Mouse (Mus musculus) heart, adult 2 months (tissue): Measurements from ENCODE around the gene Cst3. TPM values are rescaled to one million over a fixed set of nuclear protein-coding genes. Genes with fewer than 3 reads are reported as not detected.

Source experiments
- DNase-seq, 2 experiments: peaks; one replicate each; pipeline ENCODE4 v3.0.0; 2021
- H3K27ac ChIP-seq: fragments of 200-600 bp; 2 replicates; pipeline ENCODE4 v1.8.1; 2022
- H3K27me3 ChIP-seq: fragments of 200-500 bp; 2 replicates; pipeline ENCODE4 v1.6.1; 2012; ENCODE audit warnings: mild to moderate bottlenecking, low read length, inconsistent platforms, mixed read lengths; ENCODE audit not compliant: control insufficient read depth, insufficient read depth
- H3K36me3 ChIP-seq: fragments of 200-500 bp; 2 replicates; pipeline ENCODE4 v1.6.1; 2012; ENCODE audit warnings: low read length, inconsistent platforms; ENCODE audit not compliant: control insufficient read depth, insufficient read depth
- H3K4me1 ChIP-seq: fragments of 200-500 bp; 2 replicates; pipeline ENCODE4 v1.6.1; 2011; ENCODE audit warnings: low read length; ENCODE audit not compliant: control insufficient read depth, insufficient read depth
- H3K4me3 ChIP-seq: fragments of 200-600 bp; 2 replicates; pipeline ENCODE4 v1.8.1; 2022
- H3K79me2 ChIP-seq: fragments of 200-500 bp; replicated peaks from 2 replicates; pipeline ENCODE4 v1.6.1; 2012; ENCODE audit warnings: mild to moderate bottlenecking, inconsistent platforms, low read length, moderate library complexity, mixed read lengths; ENCODE audit not compliant: control insufficient read depth, insufficient read depth
- H3K9ac ChIP-seq: fragments of 200-500 bp; 2 replicates; pipeline ENCODE4 v1.6.1; 2012; ENCODE audit warnings: low read depth, mild to moderate bottlenecking, control low read depth, inconsistent platforms, low read length, mixed read lengths
- CTCF ChIP-seq: fragments of 200-600 bp; IDR thresholded peaks from 2 replicates; pipeline ENCODE4 v1.8.1; 2022; ENCODE audit warnings: antibody characterized with exemption, mild to moderate bottlenecking, moderate library complexity
- EP300 ChIP-seq: fragments of 200-500 bp; IDR thresholded peaks from 2 replicates; pipeline ENCODE4 v1.6.1; 2011; ENCODE audit warnings: low read depth, low read length, control low read depth; ENCODE audit not compliant: insufficient read depth
- POLR2A ChIP-seq: fragments of 200-500 bp; IDR thresholded peaks from 2 replicates; pipeline ENCODE4 v1.6.1; 2011; ENCODE audit warnings: mild to moderate bottlenecking, low read depth, low read length, control low read depth; ENCODE audit not compliant: insufficient read depth
- WGBS: fragments of 180-500 bp; shearing (Covaris S2); methylation state at CpG from one replicate; pipeline ENCODE4 v1.1.7; 2018; 5-methylcytosine and 5-hydroxymethylcytosine counted together
- intact Hi-C: fragments of 180-260 bp; cut with DNase I; formaldehyde crosslinking; loops from one replicate; pipeline ENCODE4 v1.15.1; 2025
- long read RNA-seq: library from polyadenylated mRNA; stranded (forward); transcript quantifications from one replicate; pipeline ENCODE4 v2.0.0, GENCODE M21; 2021
- polyA plus RNA-seq: library from polyadenylated mRNA; depleted of rRNA; stranded (reverse); fragments of >200 nt; gene quantifications from 2 replicates; pipeline ENCODE4 v1.2.3, GENCODE M21; 2012; rRNA removed
- total RNA-seq, 2 experiments: library from RNA; stranded (reverse); gene quantifications; 2 replicates each; pipeline ENCODE4 v1.2.3; 2021

Cst3 gene
- 1,000 to 10,000 TPM in 1 of 2 experiments, 100 to 1,000 TPM in 1; 956 to 1,050 TPM for total RNA-seq
- polyA plus RNA-seq = 1,635 and 1,968 TPM in 2 replicates
- long read RNA-seq, transcript Cst3-201 (3 exons, 860 nt) = major isoform, 647 of 658 reads
- long read RNA-seq, partial matches to known transcripts = 11 of 658 reads
- long read RNA-seq, other reads (novel, unspliced or antisense) = 0 of 658 reads

- Histone ChIP-seq H3K79me2 (peaks cover 8% of the 10 kb centered on the region), H3K4me1 (peaks cover 31% of the 10 kb centered on the region), H3K27me3 (no peaks in the 10 kb centered on the region), H3K36me3 (peaks cover 45% of the 10 kb centered on the region), H3K4me3 (peak within 1 kb of the TSS; percentile 85), H3K27ac (peak within 1 kb of the TSS; percentile 99), H3K9ac (peak within 1 kb of the TSS; percentile 99)
- under 1% methylated on average over 19 of the region's 19 CpGs for WGBS
- intact Hi-C loops = loop anchor here (5.0 to 10.0 kb wide), 2 partner anchors 193 to 471 kb away; partner anchors contain the start of genes Gzf1 and Thbd
- peak; percentile 47 for TF ChIP-seq CTCF
- TF ChIP-seq POLR2A = peak; percentile 99
- peak; percentile 64; the same call in 1 of the 2 replicates for TF ChIP-seq EP300
- peak; percentile 96 to 97 for DNase-seq
These were observed at the start of gene Cst3 for GRCm38 (mm10) chr2:148875335-148875811. Gene Cst3 (minus strand): TSS chr2:148875692.

- intact Hi-C loops = loop anchor here (1.0 kb wide), 3 partner anchors 28 to 150 kb away; no protein-coding TSS in a partner anchor
- DNase-seq = peak; percentile 68 to 82
- Histone ChIP-seq H3K36me3 (no peaks in the 10 kb centered on the region), H3K27me3 (no peaks in the 10 kb centered on the region), H3K9ac (peak overlapping the region; percentile 61), H3K4me3 (peak overlapping the region; percentile 44), H3K79me2 (no peaks in the 10 kb centered on the region), H3K27ac (peak overlapping the region; percentile 68), H3K4me1 (peaks cover 1% of the 10 kb centered on the region)
- peak; percentile 75; the same call in 1 of the 2 replicates for TF ChIP-seq EP300
- TF ChIP-seq POLR2A = no peak
- TF ChIP-seq CTCF = peak; percentile 93
- 6% methylated on average over 5 of the region's 5 CpGs for WGBS
These were observed 26.8 kb upstream of the Cst3 start for GRCm38 (mm10) chr2:148902286-148902685.

- TF ChIP-seq EP300 (no peak), CTCF (no peak), POLR2A (no peak)
- Histone ChIP-seq H3K4me3 (no peak overlapping the region), H3K27ac (no peak overlapping the region), H3K9ac (no peak overlapping the region), H3K79me2 (no peaks in the 10 kb centered on the region), H3K27me3 (no peaks in the 10 kb centered on the region), H3K36me3 (no peaks in the 10 kb centered on the region), H3K4me1 (peaks cover 1% of the 10 kb centered on the region)
- WGBS = 63% methylated on average over 4 of the region's 4 CpGs
- intact Hi-C loops = no loop called here
- DNase-seq = no peak
These were observed 24.8 kb upstream of the Cst3 start for GRCm38 (mm10) chr2:148900305-148900704.

- Histone ChIP-seq H3K36me3 (no peaks in the 10 kb centered on the region; the same call in 1 of the 2 replicates), H3K4me1 (peaks cover 1% of the 10 kb centered on the region; the same call in 1 of the 2 replicates), H3K27me3 (no peaks in the 10 kb centered on the region), H3K9ac (no peak overlapping the region), H3K79me2 (no peaks in the 10 kb centered on the region), H3K27ac (no peak overlapping the region), H3K4me3 (no peak overlapping the region)
- DNase-seq = no peak
- intact Hi-C loops = no loop called here
- 38% methylated on average over 1 of the region's 1 CpGs for WGBS
- TF ChIP-seq POLR2A (no peak), EP300 (no peak), CTCF (no peak)
These were observed 20.7 kb upstream of the Cst3 start for GRCm38 (mm10) chr2:148896219-148896618.

- intact Hi-C loops = no loop called here
- peaks cover 2% of the 10 kb centered on the region for H3K4me1 ChIP-seq
- no peaks in the 10 kb centered on the region for H3K79me2 ChIP-seq
- H3K27me3 ChIP-seq = no peaks in the 10 kb centered on the region
- H3K4me3 ChIP-seq = no peak overlapping the region
- H3K27ac ChIP-seq = no peak overlapping the region
- TF ChIP-seq EP300 (no peak), POLR2A (no peak)
- no peak for DNase-seq
- peaks cover 4% of the 10 kb centered on the region for H3K36me3 ChIP-seq
- H3K9ac ChIP-seq = no peak overlapping the region
These were observed 17.6 kb upstream of the Cst3 start for GRCm38 (mm10) chr2:148893107-148893506.

GRCm38 (mm10) chr2:148890021-148890851, 14.7 kb upstream of the Cst3 start:
- DNase-seq = peak in 1 of 2 experiments; percentile 66
- Histone ChIP-seq H3K4me1 (peaks cover 2% of the 10 kb centered on the region), H3K4me3 (peak overlapping the region; percentile 3; the same call in 1 of the 2 replicates), H3K79me2 (no peaks in the 10 kb centered on the region), H3K9ac (no peak overlapping the region), H3K36me3 (peaks cover 7% of the 10 kb centered on the region), H3K27me3 (no peaks in the 10 kb centered on the region), H3K27ac (peak overlapping the region; percentile 88)
- intact Hi-C loops = no loop called here
- WGBS = 38% methylated on average over 5 of the region's 5 CpGs
- no peak for TF ChIP-seq EP300
- TF ChIP-seq CTCF = no peak
- TF ChIP-seq POLR2A = 0 out of 2 replicates have a peak, but pooled peaks have one; percentile 11
